Mouse (Mus musculus) cerebellum, adult (tissue): ENCODE data around the gene Prr3.
"Not testable (repeated sequence)": the region's sequence is repeated elsewhere in the genome, so short reads cannot be mapped to it uniquely, and the experiment has no call there.

ENCODE experiments used
- ATAC-seq: cut with Nextera tagmentation; 2 replicates; pipeline ENCODE4 v1.9.2; 2017; ENCODE audit warnings: mild to moderate bottlenecking, moderate library complexity, mixed read lengths; ENCODE audit not compliant: insufficient number of reproducible peaks, low FRiP score, low TSS enrichment

The Prr3 gene

DNA sequence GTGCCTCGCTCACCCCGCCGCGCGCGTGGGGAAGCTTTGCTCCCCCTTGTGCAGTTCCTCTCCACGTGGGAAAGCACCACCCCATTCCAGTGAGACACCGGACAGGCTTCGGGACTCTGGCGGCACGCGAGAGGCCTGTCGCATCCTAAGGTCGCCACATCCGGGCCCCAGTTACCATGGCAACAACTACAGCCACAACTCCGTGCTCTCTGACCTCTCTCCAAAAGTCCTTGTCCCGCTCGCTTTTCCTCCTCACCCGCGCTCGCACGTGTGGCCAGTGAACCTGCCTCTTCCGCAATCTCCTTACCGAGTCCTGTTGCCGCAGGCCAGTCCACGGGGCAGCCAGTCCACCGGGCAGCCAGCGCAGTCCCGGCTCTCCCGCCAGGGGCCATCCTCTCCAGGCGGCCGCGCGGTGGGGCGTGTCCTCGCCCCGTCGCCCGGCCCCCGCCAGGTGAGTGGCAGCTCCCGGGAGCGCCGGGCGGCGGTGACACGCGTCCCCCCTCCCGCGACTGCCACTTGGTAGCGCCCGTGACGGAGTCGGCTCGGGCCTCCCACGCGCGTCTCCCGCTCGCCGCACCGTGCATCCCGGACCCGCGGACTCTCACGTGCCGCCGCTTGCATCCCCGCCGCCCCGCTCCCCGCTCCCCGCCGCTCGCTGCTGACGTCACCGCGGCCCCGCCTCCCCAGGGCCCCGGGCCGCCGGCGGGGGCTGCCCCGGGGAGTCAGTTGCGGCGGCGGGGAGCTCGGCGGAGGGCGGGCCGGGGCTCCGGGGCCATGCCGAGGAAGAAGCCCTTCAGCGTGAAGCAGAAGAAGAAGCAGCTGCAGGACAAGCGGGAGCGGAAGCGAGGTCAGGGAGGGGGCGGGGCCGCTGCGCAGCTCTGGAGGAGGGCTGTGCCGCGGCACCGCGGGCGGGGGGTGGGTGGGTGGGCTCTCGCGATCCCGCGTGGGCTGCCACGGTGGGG, at the start of gene Prr3, which contains the start of gene Gnl1:
TSS of gene Prr3 (minus strand) at position 836 of the 962 bp plus-strand sequence.
TSS of gene Gnl1 (plus strand) at position 451 of the 962 bp plus-strand sequence.
- peak; percentile 80 for ATAC-seq

DNA sequence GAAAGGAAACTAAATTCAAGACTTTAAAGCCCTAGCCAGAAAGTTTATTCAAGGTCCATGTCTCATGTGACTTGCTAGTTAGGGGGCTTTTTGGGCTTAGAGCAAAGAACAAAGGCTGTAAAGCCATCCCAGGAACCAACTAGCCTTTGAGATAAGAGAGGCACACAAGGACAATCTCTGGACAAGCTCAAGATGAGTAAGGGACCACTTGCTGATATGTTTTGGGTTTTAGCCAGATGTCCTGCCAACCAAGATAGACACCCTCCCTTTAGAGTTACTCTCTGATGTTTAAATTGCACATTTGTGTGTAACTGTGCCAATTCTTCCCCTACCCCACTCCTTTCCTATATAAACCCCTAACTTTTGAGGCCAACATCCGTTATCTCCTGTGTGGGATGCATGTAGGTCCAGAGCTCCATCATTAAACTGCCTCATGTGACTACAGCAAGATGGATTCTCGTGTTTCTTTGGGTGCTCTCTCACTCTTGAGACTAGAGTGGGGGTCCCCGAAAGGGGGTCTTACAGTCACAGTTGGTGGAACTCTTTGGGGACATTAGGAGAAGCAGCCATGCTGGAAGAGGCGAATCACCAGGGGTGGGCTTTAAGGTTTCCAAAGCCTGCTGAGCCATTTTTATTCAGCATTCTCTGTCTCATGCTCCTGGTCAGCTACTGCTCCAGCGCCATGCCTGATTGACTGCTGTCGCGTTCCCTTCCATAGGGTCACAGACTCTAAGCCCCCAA, 49.0 kb upstream of the Prr3 start:
- ATAC-seq = no peak

DNA sequence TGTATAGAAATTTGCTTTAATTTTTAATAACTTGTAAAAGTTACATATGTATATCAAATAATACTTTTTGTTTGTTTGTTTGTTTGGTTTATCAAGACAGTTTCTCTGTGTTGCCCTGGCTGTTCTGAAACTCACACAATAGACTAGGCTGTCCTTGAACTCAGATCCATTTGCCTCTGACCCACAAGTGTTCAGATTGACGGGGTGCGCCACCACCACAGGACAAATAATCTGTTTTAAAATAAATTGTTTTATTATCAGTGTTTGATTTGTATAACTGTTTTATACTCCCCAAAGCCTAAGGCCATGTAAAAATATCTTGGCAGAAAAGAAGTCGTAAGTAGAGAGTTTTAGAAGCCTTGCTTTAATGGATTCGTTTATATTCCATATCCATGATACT, 47.6 kb upstream of the Prr3 start:
- no peak for ATAC-seq

DNA sequence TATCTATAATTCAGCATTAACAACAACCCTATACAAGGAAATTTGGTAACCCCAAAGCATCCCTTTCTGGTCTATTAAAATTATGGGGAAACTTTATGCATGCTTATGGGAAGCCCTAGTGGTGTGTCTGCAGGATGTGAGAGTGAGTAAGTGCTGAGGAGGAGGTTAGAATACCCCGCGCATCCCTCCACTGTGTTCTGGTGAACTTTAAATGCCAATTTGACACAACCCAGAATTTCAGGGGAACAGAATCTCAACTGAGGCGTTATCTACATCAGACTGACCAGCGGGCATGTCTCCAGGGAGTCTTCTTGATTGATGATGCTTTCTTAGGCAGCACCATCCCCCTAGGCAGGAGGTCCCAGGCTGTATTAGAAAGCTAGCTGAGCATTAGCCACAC, 45.9 kb upstream of the Prr3 start:
- no peak for ATAC-seq

DNA sequence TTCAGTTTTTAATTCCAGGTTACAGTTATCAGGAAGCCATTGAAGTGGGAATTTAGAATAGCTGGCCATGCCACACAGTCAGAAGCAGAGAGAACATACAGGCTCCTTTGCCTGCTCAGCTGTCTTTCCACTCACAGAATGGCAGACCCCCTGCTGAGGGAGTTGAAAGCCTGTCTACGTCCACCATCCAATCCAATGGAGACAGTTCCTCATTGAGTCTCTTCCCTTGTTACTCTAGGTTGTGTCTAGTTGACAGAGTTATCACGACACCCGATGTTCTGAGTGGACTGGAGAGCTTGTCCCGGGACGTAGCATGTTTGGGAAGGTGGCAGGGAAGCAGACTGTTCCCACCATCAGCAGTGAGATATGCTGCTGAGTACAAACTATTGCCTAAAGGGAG, 45.2 kb upstream of the Prr3 start:
- no peak for ATAC-seq

DNA sequence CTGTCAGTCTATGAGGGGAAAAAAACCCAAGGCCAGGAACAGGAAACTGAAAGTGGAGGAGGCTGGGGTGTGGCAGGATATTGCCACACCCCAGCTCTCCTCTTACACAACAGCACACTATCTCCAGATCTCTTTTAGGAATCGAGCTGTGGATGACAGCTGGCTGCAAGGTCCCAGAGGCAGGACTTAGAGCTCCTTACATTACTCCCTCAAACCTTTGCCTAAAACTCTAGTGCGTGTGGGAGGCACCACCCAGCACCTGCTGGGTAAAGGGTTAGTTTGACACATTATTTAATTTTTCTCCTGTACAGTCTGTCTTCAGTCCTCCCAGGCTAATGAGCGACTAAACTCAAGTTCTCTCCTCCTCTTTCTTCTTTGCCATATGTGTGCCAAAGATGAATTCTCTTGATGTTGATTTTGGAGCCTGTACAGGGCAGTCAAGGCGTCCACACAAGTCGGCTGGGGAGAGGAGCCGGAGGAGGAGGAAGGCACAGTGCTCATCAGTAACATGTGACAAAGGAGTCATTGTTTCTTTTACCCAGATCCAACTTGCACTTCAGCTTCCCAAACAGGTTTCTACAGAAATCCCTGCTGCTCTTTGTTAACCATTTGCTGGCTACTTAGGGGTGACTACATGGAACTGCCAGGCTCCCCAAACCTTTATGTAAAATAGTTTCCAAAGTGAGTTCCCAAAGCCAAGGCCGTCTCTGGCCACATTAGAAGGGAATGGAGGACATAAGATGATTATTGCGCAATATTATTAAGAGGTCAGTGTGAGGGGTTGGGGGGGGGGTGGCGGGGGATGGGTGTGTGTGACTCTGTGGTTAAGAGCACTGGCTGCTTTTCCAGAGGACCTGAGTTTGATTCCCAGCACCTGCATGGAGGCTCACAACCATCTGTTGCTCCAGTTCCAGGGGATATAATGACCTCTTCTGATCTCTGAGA, 43.9 kb upstream of the Prr3 start:
- no peak for ATAC-seq

DNA sequence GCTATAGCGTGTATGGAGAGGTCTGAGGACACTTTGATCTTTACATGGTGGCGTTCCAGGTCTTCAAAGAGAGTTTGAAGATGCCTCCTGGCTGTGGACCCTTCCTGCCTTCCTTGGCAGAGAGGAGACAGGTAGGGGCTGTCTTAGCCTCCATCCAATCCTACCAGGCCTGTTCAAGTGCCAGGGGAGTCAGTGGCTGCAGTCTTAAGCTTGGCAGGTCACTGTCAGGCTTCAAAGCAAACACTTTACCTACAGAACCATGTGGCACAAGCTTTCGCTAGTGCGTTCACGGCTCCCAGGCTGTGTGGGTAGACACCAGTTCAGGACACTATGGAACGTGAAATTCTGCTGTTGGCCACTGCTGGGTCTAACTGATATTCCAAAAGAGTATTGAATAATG, 42.9 kb upstream of the Prr3 start:
- no peak for ATAC-seq

DNA sequence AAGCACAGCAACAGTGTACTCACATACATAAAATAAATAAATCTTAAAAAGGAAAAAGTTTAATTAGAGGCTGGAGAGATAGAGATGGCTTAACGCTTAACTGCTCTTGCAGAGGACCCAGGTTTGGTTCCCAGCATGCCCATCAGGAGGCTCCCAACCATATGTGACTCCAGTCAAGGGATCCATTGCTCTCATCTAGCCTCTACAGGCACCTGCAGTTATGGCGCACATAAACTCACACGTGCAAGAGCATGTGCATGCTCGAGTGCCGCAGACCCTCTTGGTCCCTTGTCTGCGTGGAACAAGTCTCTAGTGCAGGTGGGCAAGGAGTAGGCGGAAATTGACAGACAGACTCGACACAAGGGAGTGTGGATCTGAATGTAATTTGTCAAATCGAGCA, 42.1 kb upstream of the Prr3 start:
- ATAC-seq = no peak

DNA sequence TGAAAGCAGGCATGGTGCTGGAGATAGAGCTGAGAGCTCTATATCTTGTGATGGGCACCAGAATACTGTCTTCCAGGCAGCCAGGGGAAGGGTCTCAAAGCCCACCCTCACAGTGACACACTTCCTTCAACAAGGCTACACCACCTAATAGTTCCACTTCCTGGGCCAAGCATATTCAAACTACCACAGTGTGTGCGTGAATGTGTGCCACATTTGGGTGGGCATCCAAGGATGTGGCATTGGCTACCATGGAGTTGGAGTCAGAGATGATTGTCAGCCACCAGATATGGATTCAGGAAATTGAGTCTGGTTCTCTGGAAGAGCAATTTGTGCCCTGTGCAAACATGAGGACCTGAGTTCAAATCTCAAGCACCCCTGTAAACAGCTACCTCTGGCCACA, 41.3 kb upstream of the Prr3 start:
- no peak for ATAC-seq

DNA sequence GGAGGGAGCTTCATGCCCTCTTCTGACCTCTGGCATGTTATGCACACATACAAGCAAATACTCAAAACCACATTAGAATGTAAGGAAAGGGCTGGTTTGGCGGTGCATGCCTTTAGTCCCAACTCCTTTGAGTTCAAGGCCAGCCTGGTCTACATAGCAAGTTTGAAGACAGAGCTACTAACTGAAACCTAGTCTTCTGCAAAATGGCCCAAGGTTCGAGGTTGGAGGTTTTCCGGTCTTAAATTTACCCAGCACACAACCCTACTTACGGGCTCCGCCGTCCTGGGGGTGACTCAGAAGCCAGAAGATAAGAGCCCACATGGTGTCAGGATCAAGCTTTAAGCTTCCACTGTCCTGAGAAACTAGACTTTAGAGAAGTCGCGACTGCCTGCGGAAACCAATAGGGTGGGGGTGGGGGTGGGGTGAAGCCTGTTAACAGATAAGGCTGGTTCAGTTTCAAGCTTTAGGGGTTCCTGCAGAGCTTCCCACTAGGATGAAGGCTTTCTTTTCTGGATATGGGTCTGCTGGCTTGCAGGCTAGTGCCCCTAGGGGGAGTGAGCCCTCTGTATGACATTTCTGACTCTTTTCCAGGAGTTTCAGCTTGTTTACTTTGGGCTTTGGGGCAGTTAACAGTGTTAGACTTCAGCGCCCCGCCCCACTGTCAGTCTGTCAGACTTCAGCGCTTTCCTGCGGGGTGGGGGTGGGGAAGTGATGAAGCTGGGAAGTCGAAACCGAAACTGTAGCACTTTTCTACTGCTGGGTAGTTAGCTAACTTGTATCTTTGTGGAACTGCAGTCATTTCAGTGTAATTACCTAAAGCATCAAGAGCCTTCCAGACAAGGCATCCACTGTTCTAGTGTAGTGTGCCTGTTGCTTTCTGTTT, 40.4 kb upstream of the Prr3 start, which contains the start of gene H2-T24:
TSS of gene H2-T24 (minus strand) at position 370 of the 883 bp plus-strand sequence.
- ATAC-seq = no peak

DNA sequence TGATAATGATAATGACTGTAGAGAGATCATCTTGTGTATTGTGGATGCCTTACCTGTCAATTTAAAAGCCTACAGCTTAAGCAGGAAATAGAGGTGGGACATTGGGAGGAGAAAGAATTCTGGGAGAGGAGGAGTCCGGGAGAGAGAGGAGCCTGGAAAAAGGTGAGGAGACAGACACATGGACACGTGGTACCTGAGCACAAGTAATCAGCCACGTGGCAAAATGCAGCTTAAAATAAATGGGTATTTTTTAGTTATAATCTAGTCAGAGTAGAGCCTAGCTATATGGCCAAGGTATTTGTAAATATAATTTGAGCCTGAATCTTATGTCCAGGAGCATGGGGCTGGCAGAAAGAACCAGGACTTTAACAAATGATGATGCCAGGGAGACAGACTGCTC, 39.5 kb upstream of the Prr3 start:
- ATAC-seq = no peak

DNA sequence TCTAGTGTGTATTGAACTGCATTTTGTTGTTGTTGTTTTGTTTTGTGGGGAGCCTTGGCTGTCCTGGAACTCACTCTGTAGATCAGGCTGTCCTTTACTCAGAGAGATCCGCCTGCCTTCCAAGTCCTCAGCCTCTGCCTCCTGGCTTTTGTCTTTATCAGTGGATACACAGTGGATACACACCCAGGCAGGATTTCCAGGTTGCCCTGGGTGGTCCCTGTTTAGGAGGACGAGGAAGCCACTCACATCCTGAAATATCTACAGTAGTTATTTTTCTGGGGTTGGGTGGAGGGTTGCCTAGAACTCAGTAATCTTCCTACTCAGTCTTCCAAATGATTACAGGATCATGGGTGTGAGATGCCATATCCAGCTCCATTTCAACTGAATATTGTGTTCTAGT, 38.9 kb upstream of the Prr3 start:
- no peak for ATAC-seq

DNA sequence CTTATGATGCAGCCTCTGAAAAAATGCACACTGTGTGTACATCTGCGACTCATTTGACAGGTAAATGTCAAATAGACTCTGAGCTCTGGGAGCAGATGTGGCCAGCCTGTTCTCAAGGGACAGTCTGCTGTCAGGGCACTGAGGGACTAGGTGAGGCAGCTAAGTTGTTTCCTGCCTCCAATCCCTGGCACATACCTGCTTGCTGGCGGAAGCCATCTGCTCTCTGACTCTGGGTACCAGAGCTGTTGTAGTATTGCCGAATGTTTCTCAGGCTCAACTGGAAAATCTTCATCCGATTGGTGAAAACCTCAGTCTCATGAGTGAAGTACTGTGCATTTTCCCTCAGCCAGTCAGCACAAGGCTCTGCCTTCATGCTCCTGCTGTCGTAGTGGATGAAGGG, 37.0 kb upstream of the Prr3 start:
- ATAC-seq = no peak

DNA sequence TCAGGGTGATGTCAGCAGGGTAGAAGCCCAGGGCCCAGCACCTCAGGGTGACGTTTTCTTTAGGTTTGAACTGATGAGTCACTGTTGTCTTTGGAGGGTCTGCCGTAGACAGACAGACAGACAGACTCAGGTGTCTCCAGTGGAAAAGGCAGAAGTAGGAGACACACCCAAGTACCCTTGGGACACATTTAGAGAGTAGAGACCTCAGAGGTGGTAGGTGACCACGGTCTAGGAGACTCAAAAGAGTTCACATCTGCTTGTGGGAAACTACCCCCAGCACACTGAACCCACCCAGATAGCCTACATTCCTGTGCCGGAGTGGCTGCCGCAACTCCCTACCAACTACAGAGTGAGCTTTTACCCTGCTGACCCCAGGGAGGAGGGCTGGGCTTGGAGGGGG, 34.9 kb upstream of the Prr3 start:
- ATAC-seq = no peak

DNA sequence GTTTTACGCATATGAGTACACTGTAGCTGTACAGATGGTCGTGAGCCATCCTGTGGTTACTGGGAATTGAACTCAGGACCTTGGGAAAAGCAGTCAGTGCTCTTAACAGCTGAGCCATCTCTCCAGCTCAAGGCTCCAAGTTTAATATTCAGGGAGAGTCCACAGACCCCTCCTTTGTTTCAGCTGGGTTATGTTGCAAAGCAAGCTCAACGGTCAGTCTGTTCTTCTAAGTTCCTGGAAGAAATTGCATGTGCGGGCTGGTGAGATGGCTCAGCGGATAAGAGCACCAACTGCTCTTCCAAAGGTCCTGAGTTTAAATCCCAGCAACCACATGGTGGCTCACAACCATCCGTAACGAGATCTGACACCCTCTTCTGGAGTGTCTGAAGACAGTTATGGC, 24.4 kb upstream of the Prr3 start:
- ATAC-seq = not testable (repeated sequence)

DNA sequence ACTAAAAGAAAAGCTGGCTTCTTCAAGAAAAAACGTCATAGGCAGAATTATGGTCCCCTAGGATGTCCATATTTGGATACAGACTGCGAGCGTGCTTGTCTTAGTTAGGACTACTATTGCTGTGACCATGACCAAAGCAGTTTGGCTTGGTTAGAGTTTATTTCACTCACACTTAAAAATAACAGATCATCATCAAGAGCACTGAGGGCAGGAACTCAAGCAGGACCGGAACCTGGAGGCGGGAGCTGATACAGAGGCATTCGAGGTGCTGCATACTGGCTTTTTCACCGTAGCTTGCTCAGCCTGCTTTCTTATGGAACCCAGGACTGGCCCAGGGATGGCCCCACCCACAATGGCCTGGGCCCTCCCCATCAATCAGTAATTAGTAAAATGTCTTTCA, 23.3 kb upstream of the Prr3 start:
- ATAC-seq = no peak

DNA sequence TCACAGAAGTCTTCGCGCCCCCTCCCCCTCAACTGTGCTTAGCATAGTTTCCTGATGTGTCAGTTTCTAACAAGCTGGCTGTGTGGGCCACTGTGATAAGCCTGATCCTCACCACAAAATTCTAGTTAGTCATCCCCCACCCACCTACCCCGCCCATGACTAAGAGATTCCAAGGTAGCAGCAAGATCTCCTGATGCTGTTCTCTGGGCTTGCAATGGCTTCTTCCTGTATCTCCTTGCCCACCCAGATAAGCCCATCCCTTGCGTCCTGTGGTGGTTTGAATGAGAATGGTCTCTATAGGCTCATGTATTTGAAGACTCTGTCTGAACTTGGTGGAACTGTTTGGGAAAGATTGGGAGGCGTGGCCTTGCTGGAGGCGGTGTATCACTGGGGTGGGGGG, 21.9 kb upstream of the Prr3 start:
- ATAC-seq = no peak

DNA sequence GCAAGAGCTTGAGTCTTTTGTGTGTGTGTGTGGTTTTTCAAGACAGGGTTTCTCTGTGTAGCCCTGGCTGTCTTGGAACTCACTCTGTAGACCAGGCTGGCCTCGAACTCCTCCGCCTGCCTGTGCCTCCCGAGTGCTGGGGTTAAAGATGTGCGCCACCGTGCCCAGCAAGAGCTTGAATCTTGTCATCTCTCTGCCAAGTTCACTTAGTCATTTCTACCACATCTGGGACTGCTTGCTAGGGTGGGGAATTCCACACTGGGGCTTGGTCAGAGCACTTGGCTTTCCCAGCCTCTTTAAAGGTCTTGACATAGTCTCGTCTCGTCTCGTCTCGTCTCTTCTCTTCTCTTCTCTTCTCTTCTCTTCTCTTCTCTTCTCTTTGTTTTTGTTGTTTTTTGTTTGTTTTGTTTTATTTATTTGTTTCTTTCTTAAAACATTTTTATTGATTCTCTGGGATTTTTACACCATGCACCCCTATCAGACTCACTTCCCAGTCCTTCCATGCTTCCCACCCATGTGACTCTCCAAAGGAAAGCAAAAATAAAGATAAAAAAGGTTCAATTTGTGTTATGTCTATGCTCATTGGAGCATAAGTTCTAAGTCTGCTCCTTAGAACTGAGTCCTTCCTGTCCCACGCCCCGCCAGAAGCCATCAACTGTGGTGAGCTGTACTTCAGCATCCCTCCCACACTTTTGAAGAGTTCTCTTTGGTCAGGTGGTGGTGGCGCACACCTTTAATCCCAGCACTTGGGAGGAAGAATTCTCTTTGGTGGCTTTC, 21.3 kb upstream of the Prr3 start:
- no peak for ATAC-seq

DNA sequence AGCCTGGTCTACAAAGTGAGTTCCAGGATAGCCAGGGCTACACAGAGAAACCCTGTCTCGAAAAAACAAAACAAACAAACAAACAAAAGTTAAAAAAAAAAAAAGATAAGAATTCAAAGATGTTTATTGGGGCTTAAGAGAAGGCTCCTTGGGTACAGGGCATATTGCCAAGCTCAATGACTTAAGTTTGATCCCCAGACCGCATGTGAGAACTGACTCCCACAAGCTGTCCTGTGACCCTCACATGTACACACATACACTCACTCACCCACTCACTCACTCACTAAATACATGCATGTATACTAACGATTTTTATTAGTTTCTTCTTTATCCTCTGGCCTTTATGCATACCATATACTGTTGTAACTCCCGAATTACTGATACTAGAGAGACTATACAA, 20.3 kb upstream of the Prr3 start:
- no peak for ATAC-seq
